Mouse (Mus musculus): Measurements from ENCODE around the gene Icosl. TPM values are rescaled to one million over a fixed set of nuclear protein-coding genes. Genes with fewer than 3 reads are reported as not detected.
"Not testable (repeated sequence)": the region's sequence is repeated elsewhere in the genome, so short reads cannot be mapped to it uniquely, and the experiment has no call there.

Gene Icosl
- polyA plus RNA-seq, 1 experiment = 0.02 TPM

DNA sequence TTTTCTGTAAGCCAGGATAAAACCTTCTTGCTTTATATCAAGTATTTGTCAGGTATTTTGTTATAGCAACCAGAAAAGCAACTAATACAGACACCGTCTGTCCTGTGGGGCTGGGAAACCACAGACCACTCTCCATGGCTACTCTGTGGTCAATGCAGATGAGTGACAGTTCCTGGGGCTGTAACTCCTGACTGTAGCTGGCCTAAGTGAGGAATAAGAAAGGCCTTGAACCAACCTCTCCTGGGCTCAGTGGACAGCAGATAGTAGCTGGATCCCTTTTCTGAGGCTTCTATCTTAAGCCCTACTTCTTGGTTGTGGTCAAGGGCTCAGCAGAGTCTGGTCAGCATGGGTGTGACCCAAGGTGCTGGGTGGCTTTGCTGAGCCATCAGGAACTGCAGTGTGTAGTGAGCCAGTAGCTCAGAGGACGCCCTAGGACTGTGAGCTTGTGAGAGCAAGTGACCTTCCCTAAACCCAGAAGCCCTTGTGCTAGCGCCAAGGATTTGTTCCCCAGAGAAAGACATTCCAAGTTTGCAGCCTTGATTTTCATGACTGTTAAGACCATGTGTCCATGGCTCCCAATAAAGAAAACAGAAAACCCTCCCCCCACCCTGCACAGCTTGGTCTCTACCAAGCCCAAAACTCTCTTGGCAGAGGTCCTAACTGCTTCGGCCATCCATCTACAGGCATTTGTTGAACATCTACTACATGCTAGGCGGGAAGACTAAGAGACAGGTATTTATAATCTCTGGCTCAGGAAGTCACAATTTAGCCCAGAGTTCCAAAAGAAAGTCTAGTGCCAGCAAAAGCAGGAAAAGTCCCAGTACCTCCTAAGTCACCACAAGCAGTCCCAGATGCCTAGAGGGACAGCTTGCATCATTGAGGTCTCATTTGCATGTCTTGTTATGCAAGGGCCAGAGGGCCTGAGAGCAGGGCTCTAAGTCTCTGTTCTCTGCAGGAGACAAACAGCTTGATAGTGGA lies 27.1 kb downstream of the Icosl start:
- H3K36me3 ChIP-seq (ENCODE audit: control insufficient read depth, insufficient read depth) = no peaks in the 10 kb centered on the region
- TF ChIP-seq USF1 (IDR thresholded peaks at IDR 0.05; ENCODE audit: low read depth) (no peak), MAX (IDR thresholded peaks at IDR 0.05; ENCODE audit: low read depth) (no peak), TCF12 (IDR thresholded peaks at IDR 0.05; ENCODE audit: insufficient read depth, poor library complexity, severe bottlenecking) (no peak), POLR2AphosphoS2 (IDR thresholded peaks at IDR 0.05; ENCODE audit: insufficient read length, low read depth) (no peak), REST (IDR thresholded peaks at IDR 0.05; ENCODE audit: insufficient read depth, insufficient read length) (no peak), POLR2A (IDR thresholded peaks at IDR 0.05; ENCODE audit: insufficient read length, low read depth) (no peak), SRF (IDR thresholded peaks at IDR 0.05; ENCODE audit: control insufficient read depth, insufficient read length, low read depth) (no peak), MYOD1 (IDR thresholded peaks at IDR 0.05; ENCODE audit: control insufficient read depth in 1 of 3, insufficient read length in 2 of 3, low read depth in 2 of 3) (no peak), E2F4 (IDR thresholded peaks at IDR 0.05; ENCODE audit: insufficient read depth) (no peak), TCF3 (IDR thresholded peaks at IDR 0.05; ENCODE audit: insufficient read length, low read depth) (no peak), CEBPB (IDR thresholded peaks at IDR 0.05; ENCODE audit: insufficient read depth, poor library complexity, severe bottlenecking) (no peak), MYOG (IDR thresholded peaks at IDR 0.05; ENCODE audit: control insufficient read depth in 1 of 3, insufficient read depth in 1 of 3, insufficient read length in 2 of 3, low read depth in 2 of 3) (no peak)
- H3K4me2 ChIP-seq (ENCODE audit: low read depth) = no peak overlapping the region
- H3ac ChIP-seq (ENCODE audit: control insufficient read depth, insufficient read length) = no peak overlapping the region
- no peak overlapping the region for H3K4me3 ChIP-seq
- no peaks in the 10 kb centered on the region for H3K27me3 ChIP-seq (ENCODE audit: control insufficient read depth, insufficient read depth, insufficient read length)
- H3K79me2 ChIP-seq (ENCODE audit: control insufficient read depth, insufficient read depth) = no peaks in the 10 kb centered on the region

DNA sequence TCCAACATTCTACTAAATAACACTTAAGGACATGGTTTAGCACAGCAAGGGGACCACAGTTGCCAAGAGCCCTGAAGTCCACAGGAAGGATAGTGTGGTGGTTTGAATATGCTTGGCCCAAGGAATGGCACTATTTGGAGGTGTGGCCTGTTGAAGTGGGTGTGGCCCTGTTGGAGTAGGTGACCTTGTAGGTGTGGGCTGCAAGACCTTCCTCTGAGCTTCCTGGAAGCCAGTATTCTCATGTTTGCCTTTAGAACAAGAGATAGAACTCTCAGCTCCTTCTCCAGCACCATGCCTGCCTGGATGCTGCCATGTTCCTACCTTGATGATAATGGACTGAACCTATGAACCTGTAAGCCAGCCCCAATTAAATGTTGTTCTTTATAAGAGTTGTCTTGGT lies 30.8 kb downstream of the Icosl start:
- H3K4me2 ChIP-seq (ENCODE audit: low read depth); H3K4me3 ChIP-seq; H3K27me3 ChIP-seq (ENCODE audit: control insufficient read depth, insufficient read depth, insufficient read length); H3ac ChIP-seq (ENCODE audit: control insufficient read depth, insufficient read length); H3K36me3 ChIP-seq (ENCODE audit: control insufficient read depth, insufficient read depth); H3K79me2 ChIP-seq (ENCODE audit: control insufficient read depth, insufficient read depth): not testable (repeated sequence)

DNA sequence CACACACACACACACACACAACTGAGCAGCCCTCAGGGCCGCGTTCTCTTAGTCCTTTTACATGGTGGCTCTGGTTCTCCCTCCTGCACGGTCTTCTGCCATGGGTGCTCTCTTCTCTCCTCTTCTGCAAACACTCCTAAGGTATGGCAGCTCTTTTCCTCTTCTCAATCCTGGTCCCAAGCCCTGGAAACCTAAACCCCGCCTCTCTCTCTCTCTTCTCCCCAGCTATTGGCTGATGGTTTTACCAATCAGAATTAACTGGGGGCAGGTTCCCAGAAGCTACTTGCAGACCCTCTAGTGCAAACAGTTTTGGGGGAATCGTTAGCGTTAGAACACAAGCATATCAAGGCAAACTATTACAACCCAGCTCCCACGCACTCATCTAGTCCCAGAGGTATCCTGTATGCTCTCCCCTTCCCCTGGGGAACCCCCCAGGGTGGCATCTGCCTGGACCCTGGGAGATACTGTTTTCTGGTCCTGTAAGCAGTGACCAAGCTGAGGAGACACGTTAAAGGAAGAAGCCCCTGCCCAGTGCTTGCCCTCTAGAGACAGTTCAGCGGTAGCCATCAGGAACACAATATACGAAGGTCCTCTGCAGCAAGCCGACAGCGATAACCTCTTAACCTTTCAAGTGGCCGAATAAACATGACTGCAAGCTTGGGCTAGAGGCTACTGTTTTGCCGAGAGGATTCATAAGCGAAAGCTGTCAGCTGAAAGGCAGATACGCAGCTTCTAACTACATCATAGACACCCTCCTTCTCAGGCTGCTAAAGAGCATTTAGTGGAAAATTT lies 32.1 kb downstream of the Icosl start:
- Histone ChIP-seq H3ac (ENCODE audit: control insufficient read depth, insufficient read length) (no peak overlapping the region), H3K27me3 (ENCODE audit: control insufficient read depth, insufficient read depth, insufficient read length) (peaks cover 19% of the 10 kb centered on the region), H3K4me2 (ENCODE audit: low read depth) (no peak overlapping the region), H3K4me3 (no peak overlapping the region), H3K79me2 (ENCODE audit: control insufficient read depth, insufficient read depth) (no peaks in the 10 kb centered on the region), H3K36me3 (ENCODE audit: control insufficient read depth, insufficient read depth) (no peaks in the 10 kb centered on the region)
- no peak for TF ChIP-seq SRF (IDR thresholded peaks at IDR 0.05; ENCODE audit: control insufficient read depth, insufficient read length, low read depth)
- no peak for TF ChIP-seq POLR2AphosphoS2 (IDR thresholded peaks at IDR 0.05; ENCODE audit: insufficient read length, low read depth)
- TF ChIP-seq MYOD1 (IDR thresholded peaks at IDR 0.05; ENCODE audit: control insufficient read depth in 1 of 3, insufficient read length in 2 of 3, low read depth in 2 of 3) = no peak
- no peak for TF ChIP-seq TCF3 (IDR thresholded peaks at IDR 0.05; ENCODE audit: insufficient read length, low read depth)
- no peak for TF ChIP-seq POLR2A (IDR thresholded peaks at IDR 0.05; ENCODE audit: insufficient read length, low read depth)
- TF ChIP-seq REST (IDR thresholded peaks at IDR 0.05; ENCODE audit: insufficient read depth, insufficient read length) = no peak
- no peak for TF ChIP-seq MAX (IDR thresholded peaks at IDR 0.05; ENCODE audit: low read depth)
- TF ChIP-seq TCF12 (IDR thresholded peaks at IDR 0.05; ENCODE audit: insufficient read depth, poor library complexity, severe bottlenecking) = no peak
- TF ChIP-seq E2F4 (IDR thresholded peaks at IDR 0.05; ENCODE audit: insufficient read depth) = no peak
- no peak for TF ChIP-seq USF1 (IDR thresholded peaks at IDR 0.05; ENCODE audit: low read depth)

DNA sequence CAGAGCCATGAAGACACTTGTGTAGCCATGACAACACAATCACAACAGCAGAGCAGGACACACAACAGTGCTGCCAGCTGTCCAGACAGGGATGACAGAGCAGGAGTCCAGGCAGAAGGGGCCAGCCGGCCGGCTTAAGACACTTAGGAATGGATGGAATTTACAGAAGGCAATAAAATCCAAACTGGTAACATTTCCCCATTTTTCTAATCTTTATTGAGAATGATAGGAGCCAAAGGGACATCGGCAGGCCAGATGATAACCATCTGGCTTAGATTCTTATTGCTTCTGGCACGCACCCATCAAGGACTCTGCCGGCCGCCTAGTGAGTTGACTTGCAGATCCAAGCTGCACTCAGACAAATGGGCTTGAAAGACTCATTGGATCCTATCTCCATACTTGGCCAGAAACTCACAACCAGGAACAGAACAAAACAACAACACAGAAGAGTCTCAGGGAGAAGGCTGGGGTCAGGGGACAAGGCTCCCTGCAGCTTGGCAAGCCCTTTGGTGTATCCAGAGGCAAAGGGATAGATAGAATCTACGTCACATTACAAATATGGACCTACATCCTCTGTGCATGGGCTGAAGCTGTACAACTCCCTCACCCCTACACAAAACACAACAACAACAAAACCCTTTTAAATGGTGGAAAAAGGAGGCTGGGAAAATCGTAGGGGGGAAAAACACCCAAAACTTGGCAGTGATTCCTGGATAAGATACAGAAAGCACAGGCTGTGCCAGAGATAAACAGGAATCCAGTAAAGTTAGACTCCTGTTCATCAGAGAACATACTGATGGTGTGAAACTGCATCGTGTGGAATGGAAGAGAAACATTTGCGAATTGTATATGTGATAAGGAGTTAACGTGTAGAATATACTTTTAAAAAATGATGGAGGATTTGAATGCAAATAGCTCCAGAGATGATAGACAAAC lies 35.7 kb downstream of the Icosl start:
- no peaks in the 10 kb centered on the region for H3K79me2 ChIP-seq (ENCODE audit: control insufficient read depth, insufficient read depth)
- H3ac ChIP-seq (ENCODE audit: control insufficient read depth, insufficient read length) = no peak overlapping the region
- no peak for TF ChIP-seq E2F4 (IDR thresholded peaks at IDR 0.05; ENCODE audit: insufficient read depth)
- no peak for TF ChIP-seq SRF (IDR thresholded peaks at IDR 0.05; ENCODE audit: control insufficient read depth, insufficient read length, low read depth)
- TF ChIP-seq REST (IDR thresholded peaks at IDR 0.05; ENCODE audit: insufficient read depth, insufficient read length) = no peak
- TF ChIP-seq POLR2AphosphoS2 (IDR thresholded peaks at IDR 0.05; ENCODE audit: insufficient read length, low read depth) = no peak
- no peak for TF ChIP-seq POLR2A (IDR thresholded peaks at IDR 0.05; ENCODE audit: insufficient read length, low read depth)
- no peak for TF ChIP-seq CEBPB (IDR thresholded peaks at IDR 0.05; ENCODE audit: insufficient read depth, poor library complexity, severe bottlenecking)
- H3K27me3 ChIP-seq (ENCODE audit: control insufficient read depth, insufficient read depth, insufficient read length) = peaks cover 19% of the 10 kb centered on the region
- H3K4me2 ChIP-seq (ENCODE audit: low read depth) = peak overlapping the region; percentile 42
- H3K4me3 ChIP-seq = no peak overlapping the region
- no peaks in the 10 kb centered on the region for H3K36me3 ChIP-seq (ENCODE audit: control insufficient read depth, insufficient read depth)
